Mouse (Mus musculus): ENCODE measurements at regions not wholly inside any gene's neighbourhood (a gene's known extent, or its start where the extent isn't known, plus 50 kb on each side); places are given as distances from the start of the nearest gene placed in this dataset.

- TF ChIP-seq CTCF (IDR thresholded peaks at IDR 0.05; ENCODE audit: low read depth) = no peak
- no peak for TF ChIP-seq EP300 (IDR thresholded peaks at IDR 0.05; ENCODE audit: low read depth)
Observed at GRCm38 (mm10) chr5:35168853-35169252, 63.3 kb upstream of the Lrpap1 start.

Measured in liver, postnatal 0 days (tissue).